Mouse (Mus musculus): ENCODE measurements around the gene Rpl22l1. TPM values are rescaled to one million over a fixed set of nuclear protein-coding genes. Genes with fewer than 3 reads are reported as not detected.
"Not testable (repeated sequence)": the region's sequence is repeated elsewhere in the genome, so short reads cannot be mapped to it uniquely, and the experiment has no call there.

Rpl22l1 gene
- 472 and 510 TPM in 2 replicates for polyA plus RNA-seq (2015; fragmentation: Nextera tagmentation; extraction: Ambion mirVana)

DNA sequence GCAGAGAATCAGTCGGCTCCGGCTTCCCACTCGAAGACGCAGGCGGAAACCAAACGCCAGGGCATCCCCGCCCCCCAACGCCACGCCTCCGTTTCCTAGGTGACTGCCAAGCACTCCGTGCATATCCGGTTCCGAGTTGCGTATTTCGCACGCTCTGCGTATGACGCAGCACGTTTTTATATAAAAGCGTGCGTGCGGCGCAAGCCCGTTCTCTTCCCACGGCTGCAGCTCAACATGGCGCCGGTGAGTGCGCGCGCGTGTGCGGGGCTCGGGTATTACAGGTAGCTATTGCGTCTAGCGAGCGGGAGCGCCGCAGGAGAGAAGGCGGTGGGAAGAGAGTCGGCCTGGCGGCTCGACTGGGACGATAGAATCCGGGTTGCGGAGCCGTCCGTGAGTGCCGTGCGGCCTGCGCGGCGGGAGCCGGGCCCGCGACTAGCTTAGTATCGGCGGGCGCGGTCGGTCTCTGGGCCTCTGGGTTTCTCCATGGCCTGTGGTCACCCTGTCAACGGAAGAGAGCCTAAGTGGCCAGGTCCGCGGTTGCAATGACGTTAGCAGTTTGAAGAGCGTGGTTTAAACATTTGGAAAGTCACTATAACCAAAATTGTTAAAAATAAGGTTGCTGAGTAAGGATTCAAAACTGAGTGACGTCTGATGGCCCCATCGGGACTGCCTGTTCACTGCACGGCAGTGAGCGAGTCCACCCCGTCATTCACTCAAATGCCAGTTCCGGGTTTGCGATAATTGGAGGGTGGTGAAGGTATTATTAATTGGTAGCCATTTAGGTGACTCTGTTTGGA is at the start of gene Rpl22l1:
Gene Rpl22l1, plus strand, starts transcription at position 136 of the 797 bp plus-strand sequence.
- peaks cover 9% of the 10 kb centered on the region; the same call in 1 of the 2 replicates for H3K4me1 ChIP-seq
- H3K4me2 ChIP-seq: peak within 1 kb of the TSS; percentile 67
- under 1% methylated on average over 72 of the region's 72 CpGs for WGBS
- H3K9me3 ChIP-seq: no peaks in the 10 kb centered on the region
- ATAC-seq (ENCODE audit: insufficient number of reproducible peaks, insufficient read depth, low FRiP score, low TSS enrichment, low read depth): peak; percentile 99
- H3K9ac ChIP-seq: peak within 1 kb of the TSS; percentile 95
- H3K36me3 ChIP-seq: peaks cover 23% of the 10 kb centered on the region
- H3K27me3 ChIP-seq: no peaks in the 10 kb centered on the region
- H3K27ac ChIP-seq: peak within 1 kb of the TSS; percentile 83
- H3K4me3 ChIP-seq: peak within 1 kb of the TSS; percentile 79

DNA sequence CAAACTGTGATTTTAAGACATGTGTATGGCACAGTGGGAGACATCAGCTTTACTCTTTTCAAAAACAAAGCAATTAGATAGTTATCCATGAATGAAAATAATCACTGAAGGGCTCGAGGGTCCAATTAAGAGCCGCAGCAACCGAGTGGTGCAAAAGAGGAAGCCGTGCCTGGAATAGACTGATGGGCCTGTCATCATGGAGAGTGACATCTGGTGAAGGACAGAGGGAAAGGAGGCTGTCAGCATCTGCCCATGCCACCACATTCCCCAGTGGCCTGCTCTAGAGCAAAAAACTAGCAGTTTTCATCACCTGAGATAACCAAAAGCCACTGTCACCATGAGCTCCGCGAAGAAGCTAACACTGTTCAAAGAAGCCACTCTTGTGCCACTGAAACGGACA is 49.8 kb upstream of the Rpl22l1 start:
- 61% methylated on average over 7 of the region's 7 CpGs for WGBS
- no peak overlapping the region for H3K27ac ChIP-seq
- H3K27me3 ChIP-seq: no peaks in the 10 kb centered on the region
- H3K9me3 ChIP-seq: no peaks in the 10 kb centered on the region
- no peaks in the 10 kb centered on the region for H3K4me1 ChIP-seq
- H3K36me3 ChIP-seq: no peaks in the 10 kb centered on the region
- no peak overlapping the region for H3K4me3 ChIP-seq
- ATAC-seq (ENCODE audit: insufficient number of reproducible peaks, insufficient read depth, low FRiP score, low TSS enrichment, low read depth): no peak
- H3K9ac ChIP-seq: no peak overlapping the region
- no peak overlapping the region for H3K4me2 ChIP-seq

DNA sequence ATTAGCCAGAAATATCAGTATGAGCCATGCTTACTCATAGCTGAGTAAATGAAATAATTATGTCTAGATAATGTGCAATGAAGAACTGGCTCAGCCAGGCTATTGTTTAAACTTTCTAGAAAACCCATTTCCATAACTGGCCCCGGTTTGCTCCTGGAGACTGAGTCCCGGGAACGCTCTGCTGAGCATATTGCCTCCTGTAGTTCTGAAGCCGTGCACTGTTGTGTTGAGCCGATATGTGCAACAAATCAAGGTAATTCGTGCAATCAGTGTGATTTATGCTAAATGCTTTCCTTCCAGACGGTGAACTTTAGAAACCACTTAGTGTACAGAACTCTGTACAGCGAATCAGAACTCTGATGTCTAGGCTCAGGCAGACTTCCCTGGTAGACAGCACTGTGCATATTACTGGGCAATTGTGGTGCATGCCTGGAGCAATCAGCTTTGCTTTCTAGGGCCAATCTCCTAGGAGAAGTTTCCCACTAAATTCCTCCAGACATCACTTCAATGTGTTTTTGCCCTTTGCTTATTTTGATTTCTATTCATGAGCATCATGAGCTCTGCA is 43.9 kb upstream of the Rpl22l1 start:
- Histone ChIP-seq H3K27ac (no peak overlapping the region), H3K9ac (no peak overlapping the region), H3K4me1 (no peaks in the 10 kb centered on the region), H3K4me3 (no peak overlapping the region), H3K4me2 (no peak overlapping the region), H3K9me3 (no peaks in the 10 kb centered on the region), H3K27me3 (no peaks in the 10 kb centered on the region), H3K36me3 (no peaks in the 10 kb centered on the region)
- ATAC-seq (ENCODE audit: insufficient number of reproducible peaks, insufficient read depth, low FRiP score, low TSS enrichment, low read depth): no peak
- 68% methylated on average over 8 of the region's 8 CpGs for WGBS

DNA sequence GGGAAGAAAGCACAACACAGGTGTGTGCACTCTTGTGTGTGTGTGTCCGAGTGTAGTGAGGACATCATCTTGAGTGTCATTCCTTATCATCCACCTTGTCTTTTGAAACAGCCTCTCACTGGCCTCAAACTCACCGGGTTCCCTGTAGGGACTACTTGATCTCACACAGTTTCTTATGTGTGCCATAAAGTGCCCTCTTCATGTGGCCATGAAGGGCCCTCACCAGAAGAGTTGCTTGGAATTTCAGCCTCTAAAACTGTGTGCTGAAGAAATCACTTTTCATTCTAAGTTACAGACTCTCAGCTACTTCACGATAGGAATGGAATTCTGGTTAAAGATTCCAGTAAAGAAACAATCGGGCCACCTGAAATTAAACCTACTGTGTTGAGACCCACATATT is 38.3 kb upstream of the Rpl22l1 start:
- no peaks in the 10 kb centered on the region for H3K9me3 ChIP-seq
- no peaks in the 10 kb centered on the region for H3K4me1 ChIP-seq
- no peak for ATAC-seq (ENCODE audit: insufficient number of reproducible peaks, insufficient read depth, low FRiP score, low TSS enrichment, low read depth)
- no peaks in the 10 kb centered on the region for H3K36me3 ChIP-seq
- no peak overlapping the region for H3K4me3 ChIP-seq
- no peak overlapping the region for H3K27ac ChIP-seq
- H3K9ac ChIP-seq: no peak overlapping the region
- no peak overlapping the region for H3K4me2 ChIP-seq
- no peaks in the 10 kb centered on the region for H3K27me3 ChIP-seq
- 89% methylated on average over 4 of the region's 4 CpGs for WGBS

DNA sequence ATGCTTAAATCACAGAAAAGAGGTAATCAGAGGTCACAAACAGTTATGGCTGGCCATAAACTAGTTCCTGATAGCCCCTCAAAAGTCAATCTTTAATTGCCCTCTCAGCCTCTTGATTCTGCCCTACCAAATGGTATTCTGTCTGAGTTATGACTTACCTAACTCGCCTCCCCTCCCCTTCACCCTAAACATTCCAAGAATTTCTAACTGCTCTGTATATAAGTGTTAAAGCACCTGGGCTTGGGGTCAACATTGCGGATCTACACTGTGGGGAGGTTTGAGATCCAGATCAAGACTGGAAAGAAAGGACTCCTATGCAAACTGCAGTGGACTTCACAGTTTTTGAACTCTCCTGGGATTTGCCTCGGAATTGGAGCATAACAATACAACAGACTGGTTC is 37.0 kb upstream of the Rpl22l1 start:
- 69% methylated on average over 3 of the region's 3 CpGs for WGBS
- H3K9me3 ChIP-seq: no peaks in the 10 kb centered on the region
- H3K27me3 ChIP-seq: no peaks in the 10 kb centered on the region
- H3K9ac ChIP-seq: no peak overlapping the region
- H3K4me1 ChIP-seq: no peaks in the 10 kb centered on the region
- H3K36me3 ChIP-seq: no peaks in the 10 kb centered on the region
- H3K4me3 ChIP-seq: no peak overlapping the region
- no peak overlapping the region for H3K4me2 ChIP-seq
- ATAC-seq (ENCODE audit: insufficient number of reproducible peaks, insufficient read depth, low FRiP score, low TSS enrichment, low read depth): no peak
- H3K27ac ChIP-seq: no peak overlapping the region

DNA sequence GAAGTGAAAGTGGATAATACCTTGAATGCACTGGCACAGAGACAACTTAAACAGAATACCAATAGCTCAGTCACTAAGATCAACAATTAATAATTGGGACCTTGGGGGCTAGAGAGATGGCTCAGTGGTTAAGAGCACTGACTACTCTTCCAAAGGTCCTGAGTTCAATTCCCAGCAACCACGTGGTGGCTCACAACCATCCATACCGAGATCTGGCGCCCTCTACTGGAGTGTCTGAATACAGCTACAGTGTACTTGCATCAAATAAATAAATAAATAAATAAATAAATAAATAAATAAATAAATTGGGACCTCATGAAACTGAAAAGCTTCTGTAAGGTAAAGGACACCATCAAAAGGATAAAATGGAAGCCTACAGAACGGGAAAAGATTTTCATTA is 32.3 kb upstream of the Rpl22l1 start:
- H3K36me3 ChIP-seq; ATAC-seq (ENCODE audit: insufficient number of reproducible peaks, insufficient read depth, low FRiP score, low TSS enrichment, low read depth); H3K27me3 ChIP-seq; H3K27ac ChIP-seq; H3K4me2 ChIP-seq; H3K9me3 ChIP-seq; H3K4me3 ChIP-seq; H3K4me1 ChIP-seq; H3K9ac ChIP-seq: not testable (repeated sequence)
- WGBS: 64% methylated on average over 4 of the region's 4 CpGs

DNA sequence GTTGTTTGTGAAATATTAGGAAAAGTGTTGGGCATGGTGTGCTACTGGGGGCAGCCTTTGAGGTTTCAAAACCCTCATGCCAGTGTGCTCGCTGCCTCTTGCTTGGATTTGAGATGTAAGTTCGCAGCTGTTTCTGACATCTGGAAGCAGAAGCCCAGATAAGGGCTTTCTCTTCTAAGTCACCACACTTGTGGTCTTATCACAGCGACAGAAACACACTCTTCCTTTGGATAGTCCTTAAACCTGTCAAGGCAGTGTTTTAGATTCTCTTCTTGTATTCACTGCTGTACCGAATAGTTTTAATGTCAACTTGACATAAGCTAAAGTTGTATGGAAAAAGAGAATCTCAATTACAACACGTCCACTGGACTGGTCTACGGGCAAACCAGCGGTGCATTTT is 29.9 kb upstream of the Rpl22l1 start:
- Histone ChIP-seq H3K9me3 (no peaks in the 10 kb centered on the region), H3K4me3 (no peak overlapping the region), H3K27me3 (no peaks in the 10 kb centered on the region), H3K36me3 (no peaks in the 10 kb centered on the region), H3K9ac (no peak overlapping the region), H3K4me1 (no peaks in the 10 kb centered on the region), H3K4me2 (no peak overlapping the region), H3K27ac (no peak overlapping the region)
- 84% methylated on average over 7 of the region's 7 CpGs for WGBS
- ATAC-seq (ENCODE audit: insufficient number of reproducible peaks, insufficient read depth, low FRiP score, low TSS enrichment, low read depth): no peak

DNA sequence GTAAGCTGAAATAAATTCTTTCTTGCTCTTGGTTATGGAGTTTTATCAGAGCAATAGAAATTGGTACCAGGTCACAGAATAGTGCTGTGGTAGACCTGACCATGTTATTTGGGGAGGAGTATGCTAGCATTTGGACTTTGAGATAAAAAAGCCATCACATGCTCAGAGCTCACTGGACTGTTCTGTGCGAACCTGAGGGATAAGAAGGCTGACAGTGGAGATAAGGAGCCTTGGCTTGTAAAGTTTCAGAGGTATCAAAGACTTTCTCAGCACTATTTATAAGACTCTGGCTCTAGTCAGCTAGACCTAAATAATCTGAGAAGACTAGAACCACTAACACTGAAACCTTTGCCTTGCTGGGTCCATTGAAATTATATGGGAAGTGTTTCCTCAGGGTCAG is 29.3 kb upstream of the Rpl22l1 start:
- Histone ChIP-seq H3K27me3 (no peaks in the 10 kb centered on the region), H3K4me2 (no peak overlapping the region), H3K9me3 (no peaks in the 10 kb centered on the region), H3K4me1 (peaks cover 5% of the 10 kb centered on the region; the same call in 1 of the 2 replicates), H3K4me3 (no peak overlapping the region), H3K36me3 (no peaks in the 10 kb centered on the region), H3K27ac (no peak overlapping the region), H3K9ac (no peak overlapping the region)
- 89% methylated on average over 1 of the region's 1 CpGs for WGBS
- no peak for ATAC-seq (ENCODE audit: insufficient number of reproducible peaks, insufficient read depth, low FRiP score, low TSS enrichment, low read depth)

DNA sequence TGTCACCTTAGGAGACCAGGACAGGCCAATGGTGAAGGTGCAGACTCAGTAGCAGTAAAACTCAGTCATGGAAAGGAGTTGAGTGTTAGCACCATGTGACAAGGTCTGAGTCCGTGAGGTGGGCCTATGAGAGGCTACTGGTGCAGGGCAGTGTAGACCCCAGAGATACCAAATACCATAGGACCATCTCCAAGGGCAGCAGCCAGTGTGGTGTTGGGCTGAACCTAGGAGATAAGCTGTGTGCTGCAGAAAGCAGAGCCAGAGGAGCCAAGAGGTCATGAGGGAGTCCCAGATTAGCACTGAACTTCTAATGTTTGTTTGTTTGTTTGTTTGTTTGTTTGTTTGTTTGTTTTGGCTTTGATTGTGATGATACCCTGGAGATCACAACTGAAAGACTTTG is 28.7 kb upstream of the Rpl22l1 start:
- no peaks in the 10 kb centered on the region for H3K27me3 ChIP-seq
- H3K36me3 ChIP-seq: no peaks in the 10 kb centered on the region
- H3K9ac ChIP-seq: no peak overlapping the region
- H3K4me3 ChIP-seq: no peak overlapping the region
- peaks cover 5% of the 10 kb centered on the region; the same call in 1 of the 2 replicates for H3K4me1 ChIP-seq
- H3K4me2 ChIP-seq: no peak overlapping the region
- no peak for ATAC-seq (ENCODE audit: insufficient number of reproducible peaks, insufficient read depth, low FRiP score, low TSS enrichment, low read depth)
- no peak overlapping the region for H3K27ac ChIP-seq
- H3K9me3 ChIP-seq: no peaks in the 10 kb centered on the region
- WGBS: 63% methylated on average over 1 of the region's 1 CpGs

DNA sequence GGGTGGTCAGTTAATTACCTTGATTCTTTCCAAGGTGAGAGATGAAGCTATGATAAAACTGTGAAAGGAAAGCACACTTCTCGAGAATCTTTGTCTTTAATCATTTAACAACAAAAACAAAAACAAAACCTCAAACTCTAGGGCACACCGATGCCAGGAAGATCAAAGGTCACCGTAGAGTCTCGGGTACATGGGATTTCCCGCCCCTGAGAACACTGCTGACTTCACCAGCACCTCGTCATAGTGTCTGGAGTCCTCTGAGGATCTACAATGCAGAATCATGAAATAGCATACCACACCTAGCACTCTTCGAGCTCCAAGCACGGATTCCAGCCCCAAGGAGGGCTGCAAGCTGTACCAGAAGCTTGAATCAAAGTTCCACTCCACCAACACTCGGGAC is 24.7 kb upstream of the Rpl22l1 start:
- 74% methylated on average over 9 of the region's 9 CpGs for WGBS
- Histone ChIP-seq H3K4me2 (peak overlapping the region; percentile 96), H3K4me1 (peaks cover 7% of the 10 kb centered on the region; the same call in 1 of the 2 replicates), H3K9me3 (no peaks in the 10 kb centered on the region), H3K9ac (no peak overlapping the region), H3K27ac (no peak overlapping the region), H3K27me3 (no peaks in the 10 kb centered on the region), H3K4me3 (peak overlapping the region; percentile 82), H3K36me3 (no peaks in the 10 kb centered on the region)
- ATAC-seq (ENCODE audit: insufficient number of reproducible peaks, insufficient read depth, low FRiP score, low TSS enrichment, low read depth): no peak

DNA sequence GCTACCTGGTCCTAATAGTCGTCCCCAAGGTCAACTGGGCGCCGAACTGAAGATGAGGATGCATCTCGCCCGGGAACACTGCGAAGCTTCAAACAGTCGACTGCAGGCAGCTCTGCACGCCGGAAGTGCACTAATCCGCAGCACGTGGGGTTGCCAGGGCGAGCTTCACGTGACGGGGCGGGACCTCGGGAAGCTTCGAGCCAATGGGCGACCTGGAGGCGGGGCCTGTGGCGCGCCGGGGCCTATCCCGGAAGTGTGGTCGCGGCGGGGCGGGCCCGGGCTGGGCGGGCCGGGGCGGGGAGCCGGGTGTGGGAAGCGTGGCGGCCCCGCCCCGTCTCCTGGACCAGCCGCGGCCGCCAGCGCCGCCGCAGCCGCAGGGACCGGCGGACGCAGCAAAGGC is 24.2 kb upstream of the Rpl22l1 start, which contains the start of gene Eif5a2:
Gene Eif5a2, plus strand, starts transcription at position 283 of the 400 bp plus-strand sequence.
- Histone ChIP-seq H3K4me3 (peak within 1 kb of the TSS; percentile 82), H3K9me3 (no peaks in the 10 kb centered on the region), H3K27me3 (no peaks in the 10 kb centered on the region), H3K27ac (no peak within 1 kb of the TSS), H3K36me3 (no peaks in the 10 kb centered on the region), H3K9ac (peak within 1 kb of the TSS; percentile 87), H3K4me2 (peak within 1 kb of the TSS; percentile 96), H3K4me1 (peaks cover 7% of the 10 kb centered on the region; the same call in 1 of the 2 replicates)
- peak; percentile 98 for ATAC-seq (ENCODE audit: insufficient number of reproducible peaks, insufficient read depth, low FRiP score, low TSS enrichment, low read depth)
- 2% methylated on average over 37 of the region's 46 CpGs for WGBS

DNA sequence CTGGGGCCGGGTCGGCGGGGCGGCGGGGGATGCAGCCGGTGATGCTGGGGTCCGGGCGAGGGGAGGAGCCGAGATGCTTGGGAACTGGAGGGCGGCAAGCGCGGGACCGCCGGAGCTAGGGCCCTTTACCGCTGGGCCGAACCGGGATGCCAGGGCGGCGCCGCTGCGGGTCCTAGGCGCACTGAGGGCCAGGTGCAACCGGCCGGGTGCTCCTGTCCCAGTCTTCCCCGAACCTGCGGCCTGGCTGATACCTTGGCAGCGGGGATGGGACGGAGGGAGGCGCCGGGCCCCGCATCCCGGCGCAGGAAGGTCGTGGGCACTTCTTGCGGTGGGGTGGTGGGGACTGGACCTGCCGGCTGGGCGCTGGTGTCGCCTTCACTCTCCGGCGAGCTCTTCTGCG is 23.8 kb upstream of the Rpl22l1 start:
- no peaks in the 10 kb centered on the region for H3K9me3 ChIP-seq
- no peak; the same call in 1 of the 2 replicates for ATAC-seq (ENCODE audit: insufficient number of reproducible peaks, insufficient read depth, low FRiP score, low TSS enrichment, low read depth)
- 0% methylated on average over 25 of the region's 41 CpGs for WGBS
- no peak overlapping the region for H3K27ac ChIP-seq
- H3K4me1 ChIP-seq: peaks cover 7% of the 10 kb centered on the region; the same call in 1 of the 2 replicates
- H3K36me3 ChIP-seq: no peaks in the 10 kb centered on the region
- H3K9ac ChIP-seq: peak overlapping the region; percentile 87
- peak overlapping the region; percentile 96 for H3K4me2 ChIP-seq
- H3K4me3 ChIP-seq: peak overlapping the region; percentile 82
- no peaks in the 10 kb centered on the region for H3K27me3 ChIP-seq

Measured in embryonic facial prominence, embryonic 13.5 days (tissue).